Mouse (Mus musculus) olfactory bulb, adult 2 months (tissue): Measurements from ENCODE around the gene Ddx25.

Experiments
- CTCF ChIP-seq: fragments of 200-500 bp; IDR thresholded peaks from 2 replicates; pipeline ENCODE4 v1.5.1; 2012; ENCODE audit warnings: low read depth, mild to moderate bottlenecking, low read length, moderate library complexity; ENCODE audit not compliant: insufficient read depth
- POLR2A ChIP-seq: fragments of 200-500 bp; IDR thresholded peaks from 2 replicates; pipeline ENCODE4 v1.6.1; 2012; ENCODE audit warnings: mild to moderate bottlenecking, low read depth, low read length, moderate library complexity; ENCODE audit not compliant: insufficient read depth

DNA sequence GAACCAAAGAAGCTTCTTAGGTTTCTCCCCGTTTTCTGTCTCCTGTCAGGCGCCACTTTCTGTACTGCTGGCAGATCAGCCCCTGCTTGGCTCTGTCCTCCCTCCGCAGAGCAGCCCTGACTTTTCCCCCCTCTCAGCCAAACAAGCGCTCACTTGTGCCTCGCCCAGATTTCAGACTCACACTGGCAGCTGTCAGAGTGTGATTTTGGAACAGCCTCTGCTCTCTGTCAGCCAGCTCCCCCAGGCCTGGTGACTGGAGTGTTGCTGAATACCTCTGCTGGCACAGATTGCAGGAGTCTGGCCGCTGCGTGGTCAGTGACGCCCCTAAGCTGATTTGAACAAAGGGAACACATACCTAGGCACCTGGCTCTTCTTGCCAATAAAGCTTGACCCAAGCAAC is 50.1 kb downstream of the Ddx25 start:
- TF ChIP-seq POLR2A (no peak), CTCF (no peak)
